Mouse (Mus musculus) cortical plate, adult 2 months (tissue): ENCODE measurements around the gene Lypd4.

Source experiments
- CTCF ChIP-seq: fragments of 200-500 bp; IDR thresholded peaks from 2 replicates; pipeline ENCODE4 v1.5.1; 2011; ENCODE audit warnings: mild to moderate bottlenecking, control low read depth, low read length; ENCODE audit not compliant: insufficient read depth; ENCODE audit errors: extremely low read depth
- POLR2A ChIP-seq: fragments of 200-500 bp; IDR thresholded peaks from 2 replicates; pipeline ENCODE4 v1.6.1; 2011; ENCODE audit warnings: mild to moderate bottlenecking, low read length, control low read depth; ENCODE audit not compliant: insufficient read depth; ENCODE audit errors: extremely low read depth

DNA sequence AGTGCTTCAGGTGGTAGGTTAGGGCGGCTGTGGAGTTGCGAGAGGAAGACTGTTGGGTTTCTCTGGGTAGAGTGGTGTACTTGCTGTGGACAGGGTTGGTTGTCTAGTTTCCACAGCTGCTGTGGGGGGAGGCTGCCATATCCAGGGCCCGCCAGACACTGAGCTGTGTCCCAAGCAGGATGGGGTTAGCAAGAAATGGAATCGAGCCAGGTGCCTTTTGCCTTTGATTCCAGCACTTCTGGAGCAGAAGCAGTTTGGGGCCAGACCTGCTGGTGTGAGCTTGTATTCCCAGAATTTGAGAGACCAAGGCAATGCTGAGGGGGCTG, 16.5 kb upstream of the Lypd4 start:
- TF ChIP-seq CTCF, result no peak
- TF ChIP-seq POLR2A, result no peak
